Mouse (Mus musculus) liver, postnatal 0 days (tissue): Measurements from ENCODE around the gene 2010111I01Rik. TPM values are rescaled to one million over a fixed set of nuclear protein-coding genes. Genes with fewer than 3 reads are reported as not detected.

Source experiments
- ATAC-seq: fragments of 200-750 bp; cut with Nextera tagmentation; 2 replicates; pipeline ENCODE4 v1.8.0; 2017; ENCODE audit warnings: mild to moderate bottlenecking, moderate library complexity
- DNase-seq: peaks from one replicate; pipeline ENCODE4 v3.0.0-alpha.2; 2016
- H3K27ac ChIP-seq: fragments of 300-500 bp; sonication (generic); 2 replicates; pipeline ENCODE4 v1.5.1; 2014; ENCODE audit warnings: antibody characterized with exemption, moderate library complexity, mild to moderate bottlenecking, low read depth
- H3K27me3 ChIP-seq: fragments of 300-500 bp; sonication (generic); 2 replicates; pipeline ENCODE4 v1.6.1; 2014; ENCODE audit warnings: low read length, control low read depth, mixed read lengths; ENCODE audit not compliant: insufficient read depth
- H3K36me3 ChIP-seq: fragments of 300-500 bp; sonication (generic); replicated peaks from 2 replicates; pipeline ENCODE4 v1.6.1; 2014; ENCODE audit warnings: mild to moderate bottlenecking, control low read depth, low read length, moderate library complexity, mixed read lengths; ENCODE audit not compliant: insufficient read depth
- H3K4me1 ChIP-seq: fragments of 300-500 bp; sonication (generic); 2 replicates; pipeline ENCODE4 v1.6.1; 2014; ENCODE audit warnings: antibody characterized with exemption, mild to moderate bottlenecking, control low read depth; ENCODE audit not compliant: insufficient read depth
- H3K4me2 ChIP-seq: fragments of 300-500 bp; sonication (generic); 2 replicates; pipeline ENCODE4 v1.6.1; 2014; ENCODE audit warnings: low read depth, mild to moderate bottlenecking, low read length, moderate library complexity, mixed read lengths
- H3K4me3 ChIP-seq: fragments of 300-500 bp; sonication (generic); 2 replicates; pipeline ENCODE4 v1.5.1; 2014; ENCODE audit warnings: low read depth, low read length
- H3K9ac ChIP-seq: fragments of 300-500 bp; sonication (generic); replicated peaks from 2 replicates; pipeline ENCODE4 v1.6.1; 2014; ENCODE audit warnings: mild to moderate bottlenecking, moderate library complexity
- H3K9me3 ChIP-seq: fragments of 300-500 bp; sonication (generic); 2 replicates; pipeline ENCODE4 v1.6.1; 2016; ENCODE audit warnings: mild to moderate bottlenecking, control low read depth, low read length, mixed read lengths
- CTCF ChIP-seq: sonication (generic); IDR thresholded peaks from 2 replicates; pipeline ENCODE4 v1.5.1; 2016; ENCODE audit warnings: antibody characterized with exemption, low read depth
- EP300 ChIP-seq: IDR thresholded peaks from 2 replicates; pipeline ENCODE4 v1.6.1; 2016; ENCODE audit warnings: antibody characterized with exemption, low read depth, mild to moderate bottlenecking
- WGBS: fragments of 180-500 bp; shearing (Covaris S2); extraction: QIAGEN DNeasy Blood & Tissue Kit; methylation state at CpG from one replicate; pipeline ENCODE4 v1.1.7; 2014; ENCODE audit not compliant: insufficient replicate concordance; 5-methylcytosine and 5-hydroxymethylcytosine counted together
- polyA plus RNA-seq: library from polyadenylated mRNA; unstranded; fragments of >200 nt; fragmentation: Nextera tagmentation; extraction: Ambion mirVana; gene quantifications from 2 replicates; pipeline ENCODE4 v1.2.1, GENCODE M21; 2015

The 2010111I01Rik gene
- polyA plus RNA-seq, 1 experiment from 2014 or later, result 22.9 TPM

DNA sequence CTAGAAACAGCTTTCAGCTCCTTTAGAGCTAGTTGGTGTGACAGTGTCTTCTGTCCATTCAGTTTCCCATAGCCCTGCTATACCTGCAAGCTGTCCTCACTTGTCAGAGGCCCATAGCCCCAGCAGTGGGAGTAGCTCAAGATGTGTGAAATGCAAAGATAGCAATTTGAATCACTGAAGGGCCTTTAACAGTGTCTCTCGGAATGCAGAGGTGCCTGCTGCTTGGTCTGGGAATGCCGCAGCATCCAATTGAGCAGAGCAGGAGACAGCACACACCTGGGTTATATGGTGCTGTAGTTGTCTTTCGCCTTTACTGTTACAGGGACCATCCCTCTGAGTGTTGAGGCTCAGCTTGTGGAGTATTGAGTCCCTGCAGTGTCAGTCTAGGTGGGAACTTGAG, 329.0 kb downstream of the 2010111I01Rik start:
- H3K4me1 ChIP-seq, result peaks cover 32% of the 10 kb centered on the region
- no peaks in the 10 kb centered on the region for H3K9me3 ChIP-seq
- H3K27ac ChIP-seq, result peak overlapping the region; percentile 59
- no peak overlapping the region for H3K4me2 ChIP-seq
- peaks cover 34% of the 10 kb centered on the region for H3K36me3 ChIP-seq
- H3K27me3 ChIP-seq, result no peaks in the 10 kb centered on the region
- no peak for ATAC-seq
- 77% methylated on average over 3 of the region's 3 CpGs for WGBS
- DNase-seq, result no peak
- TF ChIP-seq EP300, result no peak
- TF ChIP-seq CTCF, result no peak
- H3K9ac ChIP-seq, result no peak overlapping the region
- no peak overlapping the region for H3K4me3 ChIP-seq

DNA sequence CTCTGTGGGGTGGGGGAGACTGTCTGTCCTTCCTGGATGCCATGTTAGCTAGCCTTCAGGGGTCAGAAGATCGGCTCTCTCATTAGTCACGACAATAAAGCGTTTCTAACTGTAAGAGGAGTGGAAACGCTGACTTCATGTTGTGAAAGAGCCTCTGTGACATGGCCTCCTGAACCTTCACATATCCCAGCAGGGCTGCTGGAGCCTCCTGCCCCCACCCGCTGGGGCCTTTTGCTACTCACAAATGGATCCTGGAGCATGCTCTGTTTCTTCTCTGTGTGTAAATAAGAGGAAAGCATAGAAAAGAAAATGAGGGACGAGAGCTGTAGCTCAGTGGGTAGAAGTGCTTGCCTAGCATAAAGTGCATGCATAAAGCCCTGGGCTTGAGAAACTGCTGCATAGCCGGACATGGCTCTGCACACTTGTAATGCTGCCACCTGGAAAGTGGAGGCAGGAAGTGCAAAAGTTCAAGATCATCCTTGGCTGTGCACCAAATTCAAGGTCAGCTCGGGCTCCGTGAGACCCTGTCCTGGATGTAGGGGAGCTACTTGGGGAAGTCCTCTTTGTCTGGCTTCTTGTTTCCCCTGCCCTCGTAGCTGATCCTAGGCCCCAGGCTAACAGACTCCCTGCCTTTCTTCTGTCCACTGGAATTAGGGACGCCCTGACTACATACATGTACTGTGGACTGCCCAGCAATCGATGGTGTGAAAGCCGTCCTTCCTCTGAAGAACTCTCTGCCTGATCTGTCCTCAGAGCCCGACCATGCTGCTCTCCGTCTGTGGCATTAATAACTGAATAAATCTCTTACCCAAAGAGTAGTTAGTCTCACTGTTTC, 329.9 kb downstream of the 2010111I01Rik start:
- ATAC-seq (peak; percentile 76), DNase-seq (peak; percentile 41)
- Histone ChIP-seq H3K27ac (peak overlapping the region; percentile 59), H3K9ac (no peak overlapping the region), H3K36me3 (peaks cover 39% of the 10 kb centered on the region), H3K9me3 (no peaks in the 10 kb centered on the region), H3K4me3 (no peak overlapping the region), H3K4me1 (peaks cover 32% of the 10 kb centered on the region), H3K27me3 (no peaks in the 10 kb centered on the region), H3K4me2 (no peak overlapping the region)
- TF ChIP-seq EP300 (peak; percentile 31; the same call in 1 of the 2 replicates), CTCF (no peak)
- WGBS, result 54% methylated on average over 15 of the region's 15 CpGs

DNA sequence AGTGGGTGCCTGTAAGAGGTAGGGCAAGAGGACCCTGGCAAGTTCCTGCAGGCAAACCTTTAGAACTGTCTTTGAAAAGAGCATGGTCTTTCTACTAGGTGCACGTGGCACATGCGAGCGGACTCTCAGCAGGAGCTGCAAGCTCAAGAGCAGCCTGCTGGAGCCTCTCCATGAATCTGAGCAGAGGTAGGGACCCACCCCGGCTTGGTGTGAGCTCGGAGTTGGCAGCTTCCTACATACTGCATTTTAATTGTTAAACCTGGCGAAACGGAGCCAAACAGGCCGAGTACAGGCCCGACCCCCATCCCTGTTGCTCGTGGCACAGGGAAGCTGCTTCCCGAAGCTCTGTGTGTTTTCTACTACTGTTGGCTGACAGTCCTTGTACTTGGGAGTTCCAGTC, 331.6 kb downstream of the 2010111I01Rik start:
- no peak for DNase-seq
- Histone ChIP-seq H3K36me3 (peaks cover 47% of the 10 kb centered on the region), H3K4me2 (no peak overlapping the region), H3K27ac (no peak overlapping the region), H3K4me3 (no peak overlapping the region), H3K9me3 (no peaks in the 10 kb centered on the region), H3K9ac (no peak overlapping the region), H3K27me3 (no peaks in the 10 kb centered on the region), H3K4me1 (peaks cover 27% of the 10 kb centered on the region)
- TF ChIP-seq EP300 (no peak), CTCF (no peak)
- ATAC-seq, result no peak
- 93% methylated on average over 11 of the region's 11 CpGs for WGBS

DNA sequence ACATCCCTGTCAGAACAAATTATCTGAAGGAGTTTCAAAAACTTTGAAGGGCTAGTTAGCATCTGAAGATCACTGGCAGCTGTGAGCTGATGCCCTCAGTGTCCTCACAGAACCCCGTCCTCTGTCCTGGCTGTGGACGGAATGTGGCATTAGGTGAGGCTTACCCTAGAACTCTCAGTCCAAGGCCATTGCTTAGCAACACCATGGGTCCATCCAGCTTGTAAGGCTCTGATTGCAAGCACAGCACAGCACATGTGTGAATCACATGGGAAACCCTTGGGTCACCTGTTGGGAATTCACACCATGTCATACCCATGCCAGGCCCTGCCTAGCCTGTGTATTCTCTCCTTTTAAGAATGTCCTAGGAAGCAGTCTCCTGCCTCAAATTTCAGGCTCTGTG, 332.3 kb downstream of the 2010111I01Rik start:
- Histone ChIP-seq H3K9ac (no peak overlapping the region), H3K36me3 (peaks cover 53% of the 10 kb centered on the region), H3K4me2 (no peak overlapping the region), H3K4me3 (no peak overlapping the region), H3K27ac (no peak overlapping the region), H3K4me1 (peaks cover 20% of the 10 kb centered on the region), H3K27me3 (no peaks in the 10 kb centered on the region), H3K9me3 (no peaks in the 10 kb centered on the region)
- ATAC-seq (no peak), DNase-seq (no peak)
- no peak for TF ChIP-seq EP300
- TF ChIP-seq CTCF, result no peak
- WGBS, result 86% methylated on average over 2 of the region's 2 CpGs

DNA sequence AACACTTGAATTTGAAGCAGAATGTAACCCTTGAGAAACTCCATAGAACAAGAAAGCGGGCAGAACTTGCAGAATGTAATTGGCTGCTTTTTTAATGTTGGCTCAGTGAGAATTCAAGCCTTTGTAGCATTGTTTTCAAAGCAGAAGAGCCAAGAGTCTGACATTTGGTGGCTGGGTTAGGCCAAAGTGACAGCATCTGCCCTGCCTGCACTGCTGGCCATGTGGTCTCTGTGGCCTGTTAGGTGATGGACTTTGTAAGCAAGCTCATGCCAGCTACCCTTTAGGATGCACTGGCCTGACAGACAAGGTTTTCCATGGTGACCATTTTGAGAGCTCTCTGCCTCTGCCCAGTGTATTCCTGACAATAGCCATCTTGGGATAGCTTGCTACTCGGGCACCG, 333.2 kb downstream of the 2010111I01Rik start:
- Histone ChIP-seq H3K9ac (no peak overlapping the region), H3K4me1 (peaks cover 16% of the 10 kb centered on the region), H3K4me3 (no peak overlapping the region), H3K9me3 (no peaks in the 10 kb centered on the region), H3K4me2 (no peak overlapping the region), H3K36me3 (peaks cover 54% of the 10 kb centered on the region), H3K27me3 (no peaks in the 10 kb centered on the region), H3K27ac (no peak overlapping the region)
- WGBS, result 92% methylated on average over 3 of the region's 3 CpGs
- ATAC-seq (no peak), DNase-seq (no peak)
- no peak for TF ChIP-seq EP300
- TF ChIP-seq CTCF, result no peak

DNA sequence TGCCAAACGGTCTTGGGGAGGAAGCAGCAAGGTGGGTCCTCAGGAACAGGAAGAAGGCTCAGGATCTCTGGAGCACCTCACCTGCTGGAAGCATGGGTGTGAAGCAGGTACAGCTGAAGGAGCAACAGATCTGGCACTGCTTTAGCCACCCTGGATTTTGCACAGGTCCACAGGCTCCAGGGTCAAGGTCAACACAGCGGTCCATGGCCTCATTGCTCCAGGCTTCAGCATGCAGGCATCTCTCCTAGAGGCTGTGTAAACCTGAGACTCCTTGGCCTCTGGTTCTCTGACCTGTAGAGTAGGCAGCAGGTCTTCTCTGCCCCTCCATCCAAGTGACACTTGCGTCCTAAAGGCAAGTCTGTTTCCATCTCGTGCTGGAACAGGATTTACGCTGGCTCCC, 334.2 kb downstream of the 2010111I01Rik start:
- H3K4me3 ChIP-seq, result no peak overlapping the region
- H3K9me3 ChIP-seq, result no peaks in the 10 kb centered on the region
- H3K36me3 ChIP-seq, result peaks cover 54% of the 10 kb centered on the region
- no peaks in the 10 kb centered on the region for H3K27me3 ChIP-seq
- TF ChIP-seq EP300 (no peak), CTCF (no peak)
- H3K9ac ChIP-seq, result no peak overlapping the region
- WGBS, result 87% methylated on average over 5 of the region's 5 CpGs
- no peak for ATAC-seq
- H3K4me1 ChIP-seq, result peaks cover 9% of the 10 kb centered on the region
- no peak for DNase-seq
- no peak overlapping the region for H3K27ac ChIP-seq
- H3K4me2 ChIP-seq, result no peak overlapping the region
